Mouse (Mus musculus): ENCODE data around the gene Syt16.
A peak's percentile ranks its signal among the peaks of the same experiment; 100 is the strongest.

DNA sequence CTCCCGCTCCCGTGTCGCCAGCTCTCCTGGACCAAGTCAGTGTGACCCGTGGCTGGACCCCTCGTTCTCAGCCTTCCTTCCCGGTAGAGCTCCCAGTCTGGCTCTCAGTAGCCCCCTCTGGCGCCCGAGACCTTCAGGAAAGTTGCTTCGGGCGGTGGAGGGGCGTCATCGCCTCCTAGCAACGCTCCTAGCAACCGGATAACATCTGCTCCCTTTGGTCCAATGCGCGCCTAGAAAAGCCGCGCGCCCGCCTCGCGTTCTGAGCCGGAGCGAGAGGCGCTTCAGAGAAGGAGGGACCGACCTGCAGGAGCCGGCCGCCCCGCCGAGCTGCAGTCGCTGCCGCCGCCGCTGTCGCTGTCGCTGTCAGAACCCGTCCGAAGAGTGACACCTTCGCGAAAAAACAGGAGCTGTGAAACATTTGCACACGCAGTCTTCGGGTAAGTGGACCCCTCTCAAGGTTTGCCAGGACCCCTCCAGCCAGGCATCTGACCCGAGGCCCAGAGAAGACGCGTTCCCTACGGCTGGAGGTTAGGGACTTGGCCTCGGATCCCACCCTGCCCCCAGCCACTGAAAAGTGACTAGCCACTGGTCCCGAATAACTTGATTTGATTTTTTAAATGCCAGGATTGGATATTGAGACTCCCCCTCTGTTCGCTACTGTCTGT, 286.7 kb downstream of the Syt16 start:
- TF ChIP-seq CTCF (IDR thresholded peaks at IDR 0.05) (peak; percentile 62), EP300 (IDR thresholded peaks at IDR 0.05) (no peak)

Measured in lung, postnatal 0 days (tissue).